Comparison of ENCODE assay signal across 8 mouse cellular contexts in the genomic region with DNA sequence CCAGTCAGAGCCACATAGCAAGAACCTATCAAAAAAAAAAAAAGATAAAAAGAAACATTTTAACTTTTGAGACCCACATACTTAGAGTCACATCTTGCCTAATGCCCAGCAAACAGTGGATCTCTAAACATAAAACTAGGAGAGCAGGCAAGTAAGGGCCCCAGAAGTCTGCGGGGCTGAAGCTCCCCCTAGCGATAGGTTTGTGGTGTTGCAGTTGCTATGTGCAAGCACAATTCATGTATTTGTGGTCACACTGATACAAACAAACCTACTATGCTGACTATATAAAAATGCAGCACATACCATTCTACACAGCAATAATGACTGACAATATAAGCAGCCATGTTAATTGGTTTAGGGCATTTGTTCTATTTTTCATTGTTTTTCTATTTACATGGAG. TPM values are rescaled to one million over a fixed set of nuclear protein-coding genes. Genes with fewer than 3 reads are reported as not detected.
DNase-seq lines count a peak whose midpoint lies in the region; ATAC-seq and TF ChIP-seq lines count a peak whose summit lies in the region.

No protein-coding gene starts in this region.

- intact Hi-C loops in left cerebral cortex, adult 2 months (cut with DNase I), result no loop called here
- intact Hi-C loops in left cerebral cortex, postnatal 36 days (cut with DNase I), result no loop called here
- intact Hi-C loops in heart, postnatal 36 days (cut with DNase I), result no loop called here

- H3K27ac ChIP-seq in left cerebral cortex, adult 2 months, result no peak overlapping the region

- TF ChIP-seq CTCF in left cerebral cortex, adult 2 months (IDR thresholded peaks at IDR 0.05), result peak; percentile 72

- peak; percentile 71 to 86; a peak in 3 of 4 replicates for ATAC-seq in hematopoietic stem cell, adult 5-6 weeks (replicated peaks in 1 of 2; ENCODE audit: insufficient read depth in 1 of 2, low FRiP score in 2 of 2, low TSS enrichment in 1 of 2, low read depth in 1 of 2, poor library complexity in 2 of 2, severe bottlenecking in 2 of 2)
- peak; percentile 82 for ATAC-seq in neutrophil, adult 5-6 weeks (ENCODE audit: extremely low read depth, insufficient number of reproducible peaks, low FRiP score, poor library complexity, severe bottlenecking)

- H3K4me3 ChIP-seq in left cerebral cortex, adult 2 months, result no peak overlapping the region

- no peak for DNase-seq in left cerebral cortex, adult 2 months (ENCODE audit: extremely low spot score in 1 of 2, low spot score in 2 of 2)
- no peak for DNase-seq in left cerebral cortex, postnatal 36 days (ENCODE audit: low spot score in 2 of 2)
- DNase-seq in R1 (ENCODE audit: low read depth, low spot score), result peak; percentile 74
- DNase-seq in frontal cortex, adult 2 months (ENCODE audit: extremely low spot score in 1 of 2, low spot score in 1 of 2), result no peak
- no peak for DNase-seq in gastrocnemius, postnatal 25 days
- no peak for DNase-seq in heart, postnatal 36 days

RNA-seq across cellular contexts. Expression of gene Kat7, which starts 11.9 kb away (rescaled TPM):
- total RNA-seq in left cerebral cortex, adult 2 months (2021), result 10 to 100 TPM; 72.3 to 77.2 TPM
- total RNA-seq in left cerebral cortex, postnatal 36 days (2021), result 10 to 100 TPM; 69.3 to 74.3 TPM
- total RNA-seq in hematopoietic stem cell, adult 5-6 weeks (2017), result 81.0 and 90.4 TPM in 2 replicates
- 63.7 and 69.5 TPM in 2 replicates for total RNA-seq in neutrophil, adult 5-6 weeks (2017)
- 55.2 and 55.4 TPM in 2 replicates for polyA plus RNA-seq in frontal cortex, adult 2 months (2012; rRNA removed)
- total RNA-seq in gastrocnemius, postnatal 25 days (2021), result 10 to 100 TPM; 16.9 to 19.6 TPM
- 10 to 100 TPM; 27.5 to 32.3 TPM for total RNA-seq in heart, postnatal 36 days (2021)

RNA-seq across cellular contexts. Expression of gene Tac4, which starts 36.8 kb away (rescaled TPM):
- not detected for total RNA-seq in left cerebral cortex, adult 2 months (2021)
- total RNA-seq in left cerebral cortex, postnatal 36 days (2021), result not detected
- 0.56 TPM in 1 of 2 replicates, not detected in the other for total RNA-seq in hematopoietic stem cell, adult 5-6 weeks (2017)
- total RNA-seq in neutrophil, adult 5-6 weeks (2017), result 0.86 TPM in 1 of 2 replicates, not detected in the other
- 0.12 TPM in 1 of 2 replicates, not detected in the other for polyA plus RNA-seq in frontal cortex, adult 2 months (2012; rRNA removed)
- total RNA-seq in gastrocnemius, postnatal 25 days (2021), result under 1 TPM; 0.23 to 0.35 TPM
- not detected for total RNA-seq in heart, postnatal 36 days (2021)

RNA-seq across cellular contexts. Expression of gene Fam117a, which starts 38.7 kb away (rescaled TPM):
- total RNA-seq in left cerebral cortex, adult 2 months (2021), result 1 to 10 TPM; 3.0 to 3.6 TPM
- total RNA-seq in left cerebral cortex, postnatal 36 days (2021), result 1 to 10 TPM; 3.1 to 5.9 TPM
- 84.4 and 149 TPM in 2 replicates for total RNA-seq in hematopoietic stem cell, adult 5-6 weeks (2017)
- total RNA-seq in neutrophil, adult 5-6 weeks (2017), result 45.7 and 48.7 TPM in 2 replicates
- 11.4 and 12.5 TPM in 2 replicates for polyA plus RNA-seq in frontal cortex, adult 2 months (2012; rRNA removed)
- 1 to 10 TPM; 4.2 to 4.5 TPM for total RNA-seq in gastrocnemius, postnatal 25 days (2021)
- 10 to 100 TPM in 1 of 2 experiments, 1 to 10 TPM in 1; 7.0 to 10.3 TPM for total RNA-seq in heart, postnatal 36 days (2021)
